Mouse (Mus musculus) gastrocnemius, adult 18-20 months (tissue): ENCODE data around the gene Rapgef1. TPM values are rescaled to one million over a fixed set of nuclear protein-coding genes. Genes with fewer than 3 reads are reported as not detected.

Experiments used
- DNase-seq: peaks from one replicate; pipeline ENCODE4 v3.0.0; 2021; ENCODE audit warnings: low spot score
- total RNA-seq, 2 experiments: library from RNA; stranded (reverse); gene quantifications; 2 replicates each; pipeline ENCODE4 v1.2.3; 2021

The Rapgef1 gene
- total RNA-seq, 2 experiments from 2014 or later = 137 to 155 TPM

- DNase-seq = no peak
These were observed 20.6 kb downstream of the Rapgef1 start for GRCm38 (mm10) chr2:29639953-29640743.

GRCm38 (mm10) chr2:29641707-29642106 is 22.2 kb downstream of the Rapgef1 start:
- no peak for DNase-seq

- peak; percentile 59 for DNase-seq
These were observed 23.9 kb downstream of the Rapgef1 start for GRCm38 (mm10) chr2:29643418-29643817.

GRCm38 (mm10) chr2:29645071-29645628 is 25.6 kb downstream of the Rapgef1 start:
- no peak for DNase-seq

- no peak for DNase-seq
These were observed 27.1 kb downstream of the Rapgef1 start for GRCm38 (mm10) chr2:29646613-29647012.

- DNase-seq = no peak
These were observed 27.6 kb downstream of the Rapgef1 start for GRCm38 (mm10) chr2:29647162-29647561.

GRCm38 (mm10) chr2:29647808-29648207 is 28.3 kb downstream of the Rapgef1 start:
- no peak for DNase-seq

GRCm38 (mm10) chr2:29648956-29649794 is 29.7 kb downstream of the Rapgef1 start:
- peak; percentile 36 for DNase-seq

GRCm38 (mm10) chr2:29649795-29650457 is 30.4 kb downstream of the Rapgef1 start:
- DNase-seq = peak; percentile 75

- DNase-seq = no peak
These were observed 32.4 kb downstream of the Rapgef1 start for GRCm38 (mm10) chr2:29651876-29652275.

- DNase-seq = no peak
These were observed 35.9 kb downstream of the Rapgef1 start for GRCm38 (mm10) chr2:29655433-29655832.

GRCm38 (mm10) chr2:29656095-29656494 is 36.6 kb downstream of the Rapgef1 start:
- DNase-seq = no peak

- no peak for DNase-seq
These were observed 37.6 kb downstream of the Rapgef1 start for GRCm38 (mm10) chr2:29657089-29657488.

GRCm38 (mm10) chr2:29661751-29662191 is 42.3 kb downstream of the Rapgef1 start:
- no peak for DNase-seq

- no peak for DNase-seq
These were observed 43.8 kb downstream of the Rapgef1 start for GRCm38 (mm10) chr2:29663260-29663877.

- no peak for DNase-seq
These were observed 45.9 kb downstream of the Rapgef1 start for GRCm38 (mm10) chr2:29665421-29665820.

GRCm38 (mm10) chr2:29666589-29666988 is 47.1 kb downstream of the Rapgef1 start:
- DNase-seq = peak; percentile 82

GRCm38 (mm10) chr2:29667109-29667508 is 47.6 kb downstream of the Rapgef1 start:
- no peak for DNase-seq

- DNase-seq = no peak
These were observed 48.6 kb downstream of the Rapgef1 start for GRCm38 (mm10) chr2:29668011-29668691.

GRCm38 (mm10) chr2:29668963-29669362 is 49.4 kb downstream of the Rapgef1 start:
- DNase-seq = no peak
